Mouse (Mus musculus): ENCODE measurements at regions not wholly inside any gene's neighbourhood (a gene's known extent, or its start where the extent isn't known, plus 50 kb on each side); places are given as distances from the start of the nearest gene placed in this dataset.

DNA sequence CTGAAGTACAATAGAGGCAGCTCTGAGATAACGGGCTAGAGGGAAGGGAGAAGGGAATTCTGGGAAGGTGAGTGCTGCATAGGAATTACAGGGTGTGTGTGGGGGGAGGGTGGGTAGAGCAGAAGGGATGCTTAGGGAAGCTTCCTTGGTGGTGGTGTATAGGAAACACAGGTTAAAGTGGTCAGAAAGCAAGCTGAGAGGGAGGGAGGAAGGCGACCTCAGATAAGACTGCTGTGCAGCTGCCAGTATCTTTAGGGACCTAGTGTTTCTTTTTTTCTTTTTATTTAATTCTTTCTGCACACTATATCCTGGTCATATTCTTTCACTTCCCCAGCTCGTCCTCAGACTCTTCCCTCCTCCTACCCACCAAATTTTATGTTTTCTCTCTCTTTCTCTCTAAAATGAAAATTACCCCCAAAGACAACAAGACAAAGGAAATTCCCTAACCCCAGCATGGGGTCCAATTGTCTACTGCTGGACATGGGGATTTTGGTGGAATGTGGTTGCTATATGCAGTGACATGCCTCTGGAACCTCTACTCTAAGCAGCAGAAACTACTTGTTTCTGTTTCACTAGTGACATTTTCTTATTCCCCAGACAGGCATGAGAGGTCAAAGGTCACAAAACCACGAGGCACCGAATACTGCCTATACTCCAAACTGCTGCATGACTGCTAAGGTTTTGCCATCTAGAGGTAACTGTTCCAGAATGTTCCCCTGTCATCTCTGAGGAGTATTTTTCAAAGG lies 835.8 kb upstream of the Lrrc6 start:
- TF ChIP-seq POLR2A (IDR thresholded peaks at IDR 0.05; ENCODE audit: borderline replicate concordance, low read depth, low read length) (no peak), CTCF (IDR thresholded peaks at IDR 0.05; ENCODE audit: low read depth, low read length) (no peak)
